Mouse (Mus musculus): ENCODE data around the gene Bcat2. TPM values are rescaled to one million over a fixed set of nuclear protein-coding genes. Genes with fewer than 3 reads are reported as not detected.

Gene Bcat2
- total RNA-seq, 2 experiments from 2014 or later = 23.0 to 23.6 TPM

Other genes with a start within 250 kb of the Bcat2 start
- gene Trpm4, start 236.4 kb upstream of the Bcat2 start, total RNA-seq (2021) = 10 to 100 TPM; 13.2 to 24.9 TPM
- under 1 TPM; 0.23 to 0.94 TPM for gene Hrc, start 234.9 kb upstream of the Bcat2 start, total RNA-seq (2021)
- 100 to 1,000 TPM; 151 to 152 TPM for gene Ppfia3, start 203.1 kb upstream of the Bcat2 start, total RNA-seq (2021)
- gene Lin7b, start 199.6 kb upstream of the Bcat2 start, total RNA-seq (2021) = 100 to 1,000 TPM; 170 to 176 TPM
- gene Snrnp70, start 174.4 kb upstream of the Bcat2 start, total RNA-seq (2021) = 100 to 1,000 TPM; 341 to 386 TPM
- gene Kcna7, start 164.5 kb upstream of the Bcat2 start, total RNA-seq (2021) = not detected
- gene Ntf5, start 156.5 kb upstream of the Bcat2 start, total RNA-seq (2021) = under 1 TPM in 1 of 2 experiments, not detected in 1; 0.16 TPM
- gene Lhb, start 149.3 kb upstream of the Bcat2 start, total RNA-seq (2021) = not detected
- 10 to 100 TPM; 15.7 to 16.5 TPM for gene Gys1, start 135.3 kb upstream of the Bcat2 start, total RNA-seq (2021)
- gene Ruvbl2, start 132.1 kb upstream of the Bcat2 start, total RNA-seq (2021) = 10 to 100 TPM; 30.4 to 33.0 TPM
- 100 to 1,000 TPM; 207 to 225 TPM for gene Ftl1, start 110.3 kb upstream of the Bcat2 start, total RNA-seq (2021)
- 10 to 100 TPM; 67.0 to 69.8 TPM for gene Bax, start 103.3 kb upstream of the Bcat2 start, total RNA-seq (2021)
- not detected for gene Tulp2, start 88.3 kb upstream of the Bcat2 start, total RNA-seq (2021)
- under 1 TPM in 1 of 2 experiments, not detected in 1; 0.73 TPM for gene Gm45808, start 83.3 kb upstream of the Bcat2 start, total RNA-seq (2021)
- 1 to 10 TPM; 2.7 to 4.0 TPM for gene Dhdh, start 81.3 kb upstream of the Bcat2 start, total RNA-seq (2021)
- 100 to 1,000 TPM; 103 to 105 TPM for gene Nucb1, start 59.7 kb upstream of the Bcat2 start, total RNA-seq (2021)
- gene Ppp1r15a, start 43.9 kb upstream of the Bcat2 start, total RNA-seq (2021) = 10 to 100 TPM; 22.0 to 22.2 TPM
- 1 to 10 TPM; 1.2 to 2.7 TPM for gene Plekha4, start 43.8 kb upstream of the Bcat2 start, total RNA-seq (2021)
- under 1 TPM in 1 of 2 experiments, not detected in 1; 0.25 TPM for gene Hsd17b14, start 15.3 kb upstream of the Bcat2 start, total RNA-seq (2021)
- gene Fgf21, start 45.3 kb downstream of the Bcat2 start, total RNA-seq (2021) = not detected
- gene Fut1, start 47.1 kb downstream of the Bcat2 start, total RNA-seq (2021) = under 1 TPM in 1 of 2 experiments, not detected in 1; 0.21 TPM
- gene Izumo1, start 51.7 kb downstream of the Bcat2 start, total RNA-seq (2021) = not detected
- 1 to 10 TPM; 8.1 to 8.2 TPM for gene Rasip1, start 57.3 kb downstream of the Bcat2 start, total RNA-seq (2021)
- gene Mamstr, start 69.8 kb downstream of the Bcat2 start, total RNA-seq (2021) = 1 to 10 TPM; 2.4 to 3.6 TPM
- gene Fut2, start 96.2 kb downstream of the Bcat2 start, total RNA-seq (2021) = under 1 TPM in 1 of 2 experiments, not detected in 1; 0.21 TPM
- 1 to 10 TPM; 3.4 to 3.5 TPM for gene Ntn5, start 113.9 kb downstream of the Bcat2 start, total RNA-seq (2021)
- under 1 TPM; 0.37 to 0.48 TPM for gene Sec1, start 124.2 kb downstream of the Bcat2 start, total RNA-seq (2021)
- gene Car11, start 129.7 kb downstream of the Bcat2 start, total RNA-seq (2021) = 100 to 1,000 TPM; 184 to 223 TPM
- gene Dbp, start 134.9 kb downstream of the Bcat2 start, total RNA-seq (2021) = 100 to 1,000 TPM in 1 of 2 experiments, 10 to 100 TPM in 1; 66.2 to 147 TPM
- gene Rpl18, start 145.3 kb downstream of the Bcat2 start, total RNA-seq (2021) = 100 to 1,000 TPM; 315 to 323 TPM
- gene Sphk2, start 147.8 kb downstream of the Bcat2 start, total RNA-seq (2021) = 10 to 100 TPM; 29.7 to 29.8 TPM
- gene Fam83e, start 151.1 kb downstream of the Bcat2 start, total RNA-seq (2021) = under 1 TPM; 0.11 to 0.23 TPM
- not detected for gene Spaca4, start 155.7 kb downstream of the Bcat2 start, total RNA-seq (2021)
- gene Lmtk3, start 213.6 kb downstream of the Bcat2 start, total RNA-seq (2021) = 100 to 1,000 TPM; 220 to 235 TPM
- gene Sult2b1, start 214.5 kb downstream of the Bcat2 start, total RNA-seq (2021) = 10 to 100 TPM in 1 of 2 experiments, 1 to 10 TPM in 1; 8.6 to 12.4 TPM
- 100 to 1,000 TPM; 204 to 210 TPM for gene Cyth2, start 244.4 kb downstream of the Bcat2 start, total RNA-seq (2021)

All from left cerebral cortex, postnatal 25 days (tissue).